Mouse (Mus musculus) E14TG2a.4 (cell line): Measurements from ENCODE around the gene Grin2a.

ENCODE experiments used
- H3K27me3 ChIP-seq: 2 replicates; pipeline ENCODE4 v1.6.1; 2014; ENCODE audit warnings: low read length, control low read depth; ENCODE audit not compliant: insufficient read depth
- H3K36me3 ChIP-seq: 2 replicates; pipeline ENCODE4 v1.6.1; 2014; ENCODE audit warnings: low read length, control low read depth; ENCODE audit not compliant: insufficient read depth
- H3K4me1 ChIP-seq: replicated peaks from 2 replicates; pipeline ENCODE4 v1.6.1; 2014; ENCODE audit warnings: low read depth, low read length, control low read depth
- H3K4me3 ChIP-seq: replicated peaks from 2 replicates; pipeline ENCODE4 v1.5.1; 2014; ENCODE audit warnings: mild to moderate bottlenecking, low read length
- H3K9me3 ChIP-seq: 2 replicates; pipeline ENCODE4 v1.6.1; 2014; ENCODE audit warnings: low read length, control low read depth
- CTCF ChIP-seq: conservative IDR thresholded peaks from 2 replicates; pipeline ENCODE4 v1.5.1; 2014; ENCODE audit warnings: low read length
- NANOG ChIP-seq: IDR thresholded peaks from 2 replicates; pipeline ENCODE4 v1.6.1; 2014; ENCODE audit warnings: borderline replicate concordance, low read length, mixed read lengths
- POU5F1 ChIP-seq: IDR thresholded peaks from 2 replicates; pipeline ENCODE4 v1.6.1; 2014; ENCODE audit warnings: low read length, borderline replicate concordance

Grin2a gene

DNA sequence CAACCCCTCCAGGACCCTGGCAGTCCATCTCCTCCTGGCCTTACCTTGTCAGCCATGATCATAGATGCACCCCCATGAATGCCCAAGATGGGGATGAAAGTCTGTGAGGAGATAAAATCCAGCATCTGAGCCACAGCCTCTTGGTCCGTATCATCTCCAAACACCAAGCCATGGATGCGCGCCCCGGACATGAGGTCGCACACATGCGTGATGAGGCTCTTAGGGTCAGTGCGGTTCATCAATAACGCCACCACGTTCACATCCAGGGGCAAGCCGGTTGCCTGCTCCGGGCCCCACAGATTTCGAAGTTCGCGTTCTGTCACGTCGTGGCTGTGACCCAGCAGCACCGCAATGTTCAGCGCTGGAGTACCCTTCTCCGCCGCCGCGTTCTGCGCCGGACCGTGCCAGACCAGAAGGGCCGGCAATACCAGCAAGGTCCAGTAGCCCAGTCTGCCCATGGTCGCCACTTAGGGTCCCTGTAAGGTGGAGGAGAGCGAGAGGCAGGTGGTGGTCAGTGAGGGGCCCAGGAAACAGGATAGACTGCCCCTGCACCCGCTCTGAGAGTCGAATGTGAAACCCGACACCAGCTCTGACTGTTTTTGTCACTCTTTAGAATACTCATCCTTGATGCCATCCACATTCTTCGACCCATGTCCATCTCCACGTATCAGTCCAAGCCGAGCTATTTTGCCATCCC is 3.1 kb downstream of the Grin2a start:
- no peak for TF ChIP-seq NANOG
- TF ChIP-seq CTCF: no peak
- TF ChIP-seq POU5F1: no peak
- H3K4me3 ChIP-seq: peak overlapping the region; percentile 79
- H3K36me3 ChIP-seq: no peaks in the 10 kb centered on the region
- peaks cover 40% of the 10 kb centered on the region for H3K4me1 ChIP-seq
- H3K27me3 ChIP-seq: peaks cover 79% of the 10 kb centered on the region
- no peaks in the 10 kb centered on the region for H3K9me3 ChIP-seq

DNA sequence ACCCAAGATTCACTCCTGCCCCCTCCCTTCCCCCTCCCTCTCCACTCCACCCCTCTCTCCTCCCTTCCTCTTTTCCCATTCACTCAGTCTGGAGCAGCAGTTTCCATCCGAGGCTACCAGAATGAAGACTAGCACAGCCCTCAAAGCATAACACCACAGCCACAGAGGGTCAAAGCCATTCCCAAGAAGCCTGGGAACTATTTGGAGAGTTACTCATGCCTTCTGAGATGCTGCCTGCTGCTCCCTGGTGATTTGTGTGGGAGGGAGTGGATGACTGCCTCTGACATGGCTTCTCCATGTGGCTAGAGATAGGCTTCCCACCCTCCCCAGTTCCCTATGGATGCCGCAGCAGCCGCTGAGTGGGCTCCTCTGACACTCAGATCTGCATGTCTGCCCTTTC is 10.3 kb downstream of the Grin2a start:
- Histone ChIP-seq H3K9me3 (no peaks in the 10 kb centered on the region), H3K4me3 (no peak overlapping the region), H3K36me3 (no peaks in the 10 kb centered on the region), H3K4me1 (no peaks in the 10 kb centered on the region), H3K27me3 (peaks cover 18% of the 10 kb centered on the region)
- TF ChIP-seq POU5F1: no peak
- TF ChIP-seq CTCF: no peak
- TF ChIP-seq NANOG: no peak

GRCm38 (mm10) chr16:9980641-9981040 is 14.7 kb downstream of the Grin2a start:
- TF ChIP-seq POU5F1 (no peak), NANOG (no peak), CTCF (no peak)
- no peaks in the 10 kb centered on the region for H3K4me1 ChIP-seq
- H3K9me3 ChIP-seq: no peaks in the 10 kb centered on the region

DNA sequence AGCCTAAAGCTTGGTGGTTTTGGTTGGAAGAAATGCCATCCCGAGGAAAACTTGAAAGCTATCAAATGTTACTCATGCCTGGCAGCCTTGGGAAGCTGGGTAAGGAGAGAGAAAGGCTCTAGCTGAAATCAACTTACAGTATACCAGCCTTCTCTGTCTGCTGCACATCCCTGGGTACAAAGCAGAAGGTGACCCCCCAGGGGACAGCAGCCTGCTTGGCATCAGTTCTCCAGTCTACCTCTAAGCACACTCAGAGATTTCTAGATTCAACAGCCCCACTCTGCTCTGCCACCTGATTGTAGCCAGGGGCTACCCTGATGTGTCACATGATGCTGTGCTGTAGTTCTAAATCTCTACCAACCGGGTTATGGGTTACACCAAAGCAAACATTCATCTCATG is 17.2 kb downstream of the Grin2a start:
- no peak overlapping the region for H3K4me3 ChIP-seq
- H3K36me3 ChIP-seq: no peaks in the 10 kb centered on the region
- H3K27me3 ChIP-seq: peaks cover 10% of the 10 kb centered on the region; the same call in 1 of the 2 replicates
- no peaks in the 10 kb centered on the region for H3K4me1 ChIP-seq
- no peak for TF ChIP-seq NANOG
- H3K9me3 ChIP-seq: no peaks in the 10 kb centered on the region

More at GRCm38 (mm10) chr16:9980641-9981040, 14.7 kb downstream of the Grin2a start:
- no peaks in the 10 kb centered on the region for H3K36me3 ChIP-seq
- H3K4me3 ChIP-seq: no peak overlapping the region
- H3K27me3 ChIP-seq: peaks cover 18% of the 10 kb centered on the region

GRCm38 (mm10) chr16:9972705-9973104 is 22.7 kb downstream of the Grin2a start:
- Histone ChIP-seq H3K27me3 (peaks cover 2% of the 10 kb centered on the region), H3K4me3 (no peak overlapping the region), H3K4me1 (peaks cover 6% of the 10 kb centered on the region; the same call in 1 of the 2 replicates), H3K36me3 (no peaks in the 10 kb centered on the region), H3K9me3 (no peaks in the 10 kb centered on the region)
- TF ChIP-seq NANOG: no peak
- TF ChIP-seq CTCF: no peak

DNA sequence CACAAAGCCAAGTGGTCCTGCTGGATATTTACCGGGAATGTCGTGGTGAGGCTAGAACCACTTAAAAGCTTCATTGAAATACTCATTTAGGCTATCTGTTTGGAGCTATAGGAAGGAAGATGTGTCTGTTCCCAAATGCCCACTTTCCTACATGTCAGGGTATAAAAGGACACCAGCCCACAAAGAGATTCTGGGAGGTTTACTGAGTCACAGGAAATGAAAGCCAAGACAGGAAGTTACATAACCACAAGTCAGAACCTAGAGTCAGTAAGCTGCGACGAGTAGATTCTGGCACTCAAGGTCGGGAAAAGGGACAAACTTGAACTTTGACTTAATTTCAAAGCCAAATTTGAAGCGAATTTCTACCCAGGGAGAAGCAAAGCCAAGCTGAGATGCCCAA is 30.9 kb downstream of the Grin2a start:
- H3K9me3 ChIP-seq: no peaks in the 10 kb centered on the region
- H3K4me1 ChIP-seq: peaks cover 6% of the 10 kb centered on the region; the same call in 1 of the 2 replicates
- H3K4me3 ChIP-seq: no peak overlapping the region
- TF ChIP-seq NANOG (no peak), CTCF (no peak), POU5F1 (no peak)
- no peaks in the 10 kb centered on the region for H3K36me3 ChIP-seq
- no peaks in the 10 kb centered on the region for H3K27me3 ChIP-seq

DNA sequence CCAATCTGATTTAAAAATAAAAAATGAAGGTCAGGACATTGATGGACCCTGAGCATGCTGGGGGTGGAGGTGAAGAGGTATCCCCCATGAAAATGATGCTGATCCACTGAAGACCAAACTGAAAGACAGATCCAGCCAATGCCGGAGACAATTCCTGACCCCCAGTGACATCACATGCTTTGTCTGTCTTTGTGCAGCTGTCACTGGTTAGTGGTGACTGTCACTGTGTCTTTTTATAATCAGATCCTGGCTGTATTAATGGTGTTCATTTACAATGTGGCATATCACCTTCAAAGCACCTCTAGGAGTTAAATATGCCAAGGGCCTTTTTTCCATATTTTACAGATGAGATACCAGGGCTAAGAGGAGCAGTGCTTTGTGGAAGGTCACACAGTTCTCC is 32.9 kb downstream of the Grin2a start:
- H3K27me3 ChIP-seq: no peaks in the 10 kb centered on the region
- H3K4me3 ChIP-seq: no peak overlapping the region
- no peaks in the 10 kb centered on the region for H3K9me3 ChIP-seq
- H3K36me3 ChIP-seq: no peaks in the 10 kb centered on the region
- 0 out of 2 replicates have a peak, but pooled peaks cover 2% of the 10 kb centered on the region for H3K4me1 ChIP-seq
- no peak for TF ChIP-seq NANOG
- TF ChIP-seq POU5F1: no peak
- no peak for TF ChIP-seq CTCF

- TF ChIP-seq POU5F1 (no peak), NANOG (no peak), CTCF (no peak)
- H3K9me3 ChIP-seq: no peaks in the 10 kb centered on the region
- no peak overlapping the region for H3K4me3 ChIP-seq
- H3K27me3 ChIP-seq: no peaks in the 10 kb centered on the region
- peaks cover 10% of the 10 kb centered on the region for H3K4me1 ChIP-seq
- H3K36me3 ChIP-seq: no peaks in the 10 kb centered on the region
Measured at GRCm38 (mm10) chr16:9959340-9959739, 36.0 kb downstream of the Grin2a start.

GRCm38 (mm10) chr16:9954266-9954665 is 41.1 kb downstream of the Grin2a start:
- Histone ChIP-seq H3K27me3 (no peaks in the 10 kb centered on the region), H3K4me1 (peaks cover 17% of the 10 kb centered on the region), H3K9me3 (no peaks in the 10 kb centered on the region), H3K4me3 (no peak overlapping the region), H3K36me3 (no peaks in the 10 kb centered on the region)
- TF ChIP-seq CTCF: no peak

DNA sequence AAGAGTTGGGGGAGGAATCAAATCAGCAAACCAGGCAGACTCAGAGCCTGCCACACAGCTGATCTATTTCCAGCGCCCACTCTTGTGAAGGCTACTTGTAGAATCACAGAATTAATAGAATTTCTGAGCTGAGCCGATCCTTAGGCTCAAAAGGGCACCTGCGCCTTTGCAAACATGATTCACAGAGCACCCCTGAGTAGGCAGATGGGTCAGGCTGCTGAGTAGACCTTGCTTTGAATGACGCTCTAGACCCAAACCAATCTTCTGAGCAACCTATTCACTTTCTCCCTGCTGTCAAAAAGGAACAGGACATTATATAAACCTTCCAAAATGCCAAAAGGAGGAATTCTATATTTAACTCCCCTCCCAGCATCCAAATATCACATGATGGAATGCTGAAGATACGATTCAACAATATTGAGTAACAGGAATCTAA is 41.9 kb downstream of the Grin2a start:
- TF ChIP-seq POU5F1 (no peak), NANOG (no peak), CTCF (no peak)
- Histone ChIP-seq H3K27me3 (no peaks in the 10 kb centered on the region), H3K9me3 (no peaks in the 10 kb centered on the region), H3K4me3 (no peak overlapping the region), H3K4me1 (peaks cover 17% of the 10 kb centered on the region), H3K36me3 (no peaks in the 10 kb centered on the region)
